Mouse (Mus musculus): ENCODE measurements around the gene Plin4. TPM values are rescaled to one million over a fixed set of nuclear protein-coding genes. Genes with fewer than 3 reads are reported as not detected.

Plin4 gene
- polyA plus RNA-seq, 2 experiments = 0.04 to 0.07 TPM

DNA sequence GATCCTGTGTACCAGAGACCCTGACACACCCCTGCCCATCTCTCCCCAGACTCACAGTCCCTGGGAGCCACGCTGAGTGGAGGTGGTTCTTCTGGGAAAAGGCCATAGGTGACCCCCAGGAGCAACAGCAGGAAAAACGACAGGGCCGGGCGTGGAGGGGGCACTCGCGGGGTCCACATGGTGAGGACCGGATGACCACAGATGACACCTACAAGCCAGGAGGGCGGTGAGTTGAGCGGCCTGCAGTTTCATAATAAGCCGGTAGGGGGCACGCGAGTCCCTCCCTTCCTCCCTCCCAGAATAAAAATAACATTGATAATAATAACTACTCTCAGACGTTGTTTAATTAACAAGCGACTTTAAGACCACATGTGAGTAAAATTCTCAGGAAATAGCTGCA lies 23.1 kb upstream of the Plin4 start:
- H3K9ac ChIP-seq (ENCODE audit: low read depth, low read length, severe bottlenecking) = no peak overlapping the region

DNA sequence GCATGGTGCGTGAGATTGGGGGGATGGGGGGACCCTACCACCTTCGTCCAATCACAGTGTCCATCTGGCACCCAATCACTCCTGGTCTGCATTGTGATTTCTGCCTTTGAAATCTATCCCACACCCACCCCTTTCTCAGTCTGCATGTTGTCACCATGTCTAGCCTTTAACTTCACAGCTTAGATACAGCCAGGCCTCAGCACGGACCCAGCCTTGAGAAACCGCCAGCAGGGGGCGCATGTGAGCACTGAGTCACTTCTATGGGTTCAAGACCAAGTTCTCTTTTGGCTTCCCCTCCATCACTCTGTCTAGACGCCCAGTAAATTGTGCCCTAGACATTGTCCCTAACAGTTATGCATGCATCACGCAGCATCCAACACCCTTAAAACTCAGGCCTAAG lies 22.2 kb upstream of the Plin4 start:
- H3K27ac ChIP-seq (replicated peaks; ENCODE audit: low read depth, low read length) = no peak overlapping the region
- no peak overlapping the region for H3K9ac ChIP-seq (ENCODE audit: low read depth, low read length, severe bottlenecking)
- ATAC-seq (ENCODE audit: low FRiP score, low read depth) (no peak), DNase-seq (ENCODE audit: low spot score) (no peak)
- H3K4me2 ChIP-seq (replicated peaks; ENCODE audit: low read depth, low read length, severe bottlenecking) = no peak overlapping the region
- 0 out of 2 replicates have a peak, but pooled peaks cover under 1% of the 10 kb centered on the region for H3K27me3 ChIP-seq (ENCODE audit: control insufficient read depth, insufficient read depth, low read length)
- peaks cover 8% of the 10 kb centered on the region; the same call in 1 of the 2 replicates for H3K4me1 ChIP-seq (ENCODE audit: control insufficient read depth, insufficient read depth, low read length)
- 51% methylated on average over 7 of the region's 7 CpGs for WGBS
- H3K9me3 ChIP-seq (ENCODE audit: control insufficient read depth, low read length) = no peaks in the 10 kb centered on the region
- H3K36me3 ChIP-seq (ENCODE audit: control insufficient read depth, insufficient read depth, low read length) = no peaks in the 10 kb centered on the region
- H3K4me3 ChIP-seq (replicated peaks; ENCODE audit: low read length) = no peak overlapping the region
- TF ChIP-seq POLR2A (IDR thresholded peaks at IDR 0.05; ENCODE audit: borderline replicate concordance, extremely low read depth, insufficient read depth, insufficient read length) = no peak

More for the DNA sequence above, 23.1 kb upstream of the Plin4 start:
- peaks cover 8% of the 10 kb centered on the region; the same call in 1 of the 2 replicates for H3K4me1 ChIP-seq (ENCODE audit: control insufficient read depth, insufficient read depth, low read length)
- TF ChIP-seq POLR2A (IDR thresholded peaks at IDR 0.05; ENCODE audit: borderline replicate concordance, extremely low read depth, insufficient read depth, insufficient read length) = no peak
- no peaks in the 10 kb centered on the region for H3K36me3 ChIP-seq (ENCODE audit: control insufficient read depth, insufficient read depth, low read length)
- H3K27ac ChIP-seq (replicated peaks; ENCODE audit: low read depth, low read length) = no peak overlapping the region
- no peak overlapping the region for H3K4me3 ChIP-seq (replicated peaks; ENCODE audit: low read length)
- H3K27me3 ChIP-seq (ENCODE audit: control insufficient read depth, insufficient read depth, low read length) = 0 out of 2 replicates have a peak, but pooled peaks cover 4% of the 10 kb centered on the region
- H3K4me2 ChIP-seq (replicated peaks; ENCODE audit: low read depth, low read length, severe bottlenecking) = no peak overlapping the region
- no peak for ATAC-seq (ENCODE audit: low FRiP score, low read depth)
- 5% methylated on average over 14 of the region's 14 CpGs for WGBS
- no peaks in the 10 kb centered on the region for H3K9me3 ChIP-seq (ENCODE audit: control insufficient read depth, low read length)
- DNase-seq (ENCODE audit: low spot score) = peak; percentile 68

GRCm38 (mm10) chr17:56131136-56131535 lies 21.5 kb upstream of the Plin4 start:
- H3K4me1 ChIP-seq (ENCODE audit: control insufficient read depth, insufficient read depth, low read length) = peaks cover 8% of the 10 kb centered on the region; the same call in 1 of the 2 replicates
- H3K9ac ChIP-seq (ENCODE audit: low read depth, low read length, severe bottlenecking) = no peak overlapping the region
- H3K27ac ChIP-seq (replicated peaks; ENCODE audit: low read depth, low read length) = no peak overlapping the region
- WGBS = 91% methylated on average over 10 of the region's 10 CpGs
- TF ChIP-seq POLR2A (IDR thresholded peaks at IDR 0.05; ENCODE audit: borderline replicate concordance, extremely low read depth, insufficient read depth, insufficient read length) = no peak
- no peaks in the 10 kb centered on the region for H3K36me3 ChIP-seq (ENCODE audit: control insufficient read depth, insufficient read depth, low read length)
- no peak for ATAC-seq (ENCODE audit: low FRiP score, low read depth)
- H3K27me3 ChIP-seq (ENCODE audit: control insufficient read depth, insufficient read depth, low read length) = no peaks in the 10 kb centered on the region
- no peak overlapping the region for H3K4me2 ChIP-seq (replicated peaks; ENCODE audit: low read depth, low read length, severe bottlenecking)
- H3K9me3 ChIP-seq (ENCODE audit: control insufficient read depth, low read length) = no peaks in the 10 kb centered on the region
- DNase-seq (ENCODE audit: low spot score) = no peak
- H3K4me3 ChIP-seq (replicated peaks; ENCODE audit: low read length) = no peak overlapping the region

GRCm38 (mm10) chr17:56128246-56128645 lies 18.6 kb upstream of the Plin4 start:
- H3K9me3 ChIP-seq (ENCODE audit: control insufficient read depth, low read length) = no peaks in the 10 kb centered on the region; the same call in 1 of the 2 replicates
- peaks cover 21% of the 10 kb centered on the region for H3K27me3 ChIP-seq (ENCODE audit: control insufficient read depth, insufficient read depth, low read length)
- no peak overlapping the region for H3K27ac ChIP-seq (replicated peaks; ENCODE audit: low read depth, low read length)
- no peak overlapping the region for H3K4me3 ChIP-seq (replicated peaks; ENCODE audit: low read length)
- no peak overlapping the region for H3K4me2 ChIP-seq (replicated peaks; ENCODE audit: low read depth, low read length, severe bottlenecking)
- H3K4me1 ChIP-seq (ENCODE audit: control insufficient read depth, insufficient read depth, low read length) = no peaks in the 10 kb centered on the region; the same call in 1 of the 2 replicates
- ATAC-seq (ENCODE audit: low FRiP score, low read depth) = no peak
- no peak for TF ChIP-seq POLR2A (IDR thresholded peaks at IDR 0.05; ENCODE audit: borderline replicate concordance, extremely low read depth, insufficient read depth, insufficient read length)
- DNase-seq (ENCODE audit: low spot score) = no peak
- 71% methylated on average over 15 of the region's 15 CpGs for WGBS
- H3K9ac ChIP-seq (ENCODE audit: low read depth, low read length, severe bottlenecking) = no peak overlapping the region
- no peaks in the 10 kb centered on the region for H3K36me3 ChIP-seq (ENCODE audit: control insufficient read depth, insufficient read depth, low read length)

- Histone ChIP-seq H3K4me1 (ENCODE audit: control insufficient read depth, insufficient read depth, low read length) (no peaks in the 10 kb centered on the region; the same call in 1 of the 2 replicates), H3K36me3 (ENCODE audit: control insufficient read depth, insufficient read depth, low read length) (no peaks in the 10 kb centered on the region), H3K4me3 (replicated peaks; ENCODE audit: low read length) (no peak overlapping the region), H3K9me3 (ENCODE audit: control insufficient read depth, low read length) (peaks cover 11% of the 10 kb centered on the region), H3K9ac (ENCODE audit: low read depth, low read length, severe bottlenecking) (no peak overlapping the region), H3K27ac (replicated peaks; ENCODE audit: low read depth, low read length) (no peak overlapping the region), H3K27me3 (ENCODE audit: control insufficient read depth, insufficient read depth, low read length) (peaks cover 41% of the 10 kb centered on the region), H3K4me2 (replicated peaks; ENCODE audit: low read depth, low read length, severe bottlenecking) (no peak overlapping the region)
- ATAC-seq (ENCODE audit: low FRiP score, low read depth) = no peak
- no peak for TF ChIP-seq POLR2A (IDR thresholded peaks at IDR 0.05; ENCODE audit: borderline replicate concordance, extremely low read depth, insufficient read depth, insufficient read length)
- 65% methylated on average over 11 of the region's 11 CpGs for WGBS
- no peak for DNase-seq (ENCODE audit: low spot score)
These were observed 16.6 kb upstream of the Plin4 start for GRCm38 (mm10) chr17:56126175-56126574.

GRCm38 (mm10) chr17:56125276-56125630 lies 15.7 kb upstream of the Plin4 start:
- Histone ChIP-seq H3K27me3 (ENCODE audit: control insufficient read depth, insufficient read depth, low read length) (peaks cover 50% of the 10 kb centered on the region), H3K36me3 (ENCODE audit: control insufficient read depth, insufficient read depth, low read length) (no peaks in the 10 kb centered on the region), H3K4me3 (replicated peaks; ENCODE audit: low read length) (no peak overlapping the region), H3K4me2 (replicated peaks; ENCODE audit: low read depth, low read length, severe bottlenecking) (no peak overlapping the region), H3K9me3 (ENCODE audit: control insufficient read depth, low read length) (peaks cover 11% of the 10 kb centered on the region), H3K4me1 (ENCODE audit: control insufficient read depth, insufficient read depth, low read length) (no peaks in the 10 kb centered on the region; the same call in 1 of the 2 replicates), H3K27ac (replicated peaks; ENCODE audit: low read depth, low read length) (no peak overlapping the region), H3K9ac (ENCODE audit: low read depth, low read length, severe bottlenecking) (no peak overlapping the region)
- ATAC-seq (ENCODE audit: low FRiP score, low read depth) (no peak), DNase-seq (ENCODE audit: low spot score) (no peak)
- TF ChIP-seq POLR2A (IDR thresholded peaks at IDR 0.05; ENCODE audit: borderline replicate concordance, extremely low read depth, insufficient read depth, insufficient read length) = no peak
- 92% methylated on average over 4 of the region's 4 CpGs for WGBS

Data from limb, embryonic 14.5 days (tissue).